Mouse (Mus musculus): ENCODE measurements around the gene Bhlhe40. TPM values are rescaled to one million over a fixed set of nuclear protein-coding genes. Genes with fewer than 3 reads are reported as not detected.

The Bhlhe40 gene
- polyA plus RNA-seq, 1 experiment from 2014 or later, result 14.9 TPM

- H3K4me2 ChIP-seq (replicated peaks; ENCODE audit: low read depth, low read length), result no peak overlapping the region
- H3K27me3 ChIP-seq (replicated peaks; ENCODE audit: insufficient read depth, low read length), result no peaks in the 10 kb centered on the region
- no peak overlapping the region for H3K4me3 ChIP-seq (ENCODE audit: low read depth, low read length)
- ATAC-seq, result peak; percentile 31
- no peak for TF ChIP-seq EP300 (IDR thresholded peaks at IDR 0.05)
- TF ChIP-seq CTCF (IDR thresholded peaks at IDR 0.05), result no peak
- peak; percentile 50 for DNase-seq (ENCODE audit: low spot score)
- no peaks in the 10 kb centered on the region for H3K36me3 ChIP-seq (ENCODE audit: insufficient read depth, low read length)
- WGBS, result 48% methylated on average over 7 of the region's 7 CpGs
- no peak overlapping the region for H3K9ac ChIP-seq (replicated peaks; ENCODE audit: low read depth)
- H3K27ac ChIP-seq (ENCODE audit: low read length), result no peak overlapping the region
- H3K9me3 ChIP-seq (ENCODE audit: low read length), result no peaks in the 10 kb centered on the region
- no peaks in the 10 kb centered on the region; the same call in none of the 2 replicates for H3K4me1 ChIP-seq (ENCODE audit: insufficient read depth, low read depth, low read length)
These were observed 52.9 kb downstream of the Bhlhe40 start for GRCm38 (mm10) chr6:108713175-108713974.

Other genes with a start within 250 kb of the Bhlhe40 start
- 45.5 and 54.3 TPM in 2 replicates for gene Arl8b, start 122.5 kb downstream of the Bhlhe40 start, polyA plus RNA-seq (2015; fragmentation: Nextera tagmentation; extraction: Ambion mirVana)
- gene Edem1, start 168.0 kb downstream of the Bhlhe40 start, polyA plus RNA-seq (2015; fragmentation: Nextera tagmentation; extraction: Ambion mirVana), result 15.0 and 15.5 TPM in 2 replicates

Measured in lung, postnatal 0 days (tissue).